Mouse (Mus musculus): ENCODE measurements around the gene Rusc2. TPM values are rescaled to one million over a fixed set of nuclear protein-coding genes. Genes with fewer than 3 reads are reported as not detected.

Rusc2 gene
- polyA plus RNA-seq, 1 experiment from 2014 or later, result 7.4 TPM

GRCm38 (mm10) chr4:43414761-43415160, 33.0 kb downstream of the Rusc2 start:
- Histone ChIP-seq H3K36me3 (replicated peaks; ENCODE audit: control insufficient read depth, insufficient read depth, low read depth, low read length) (no peaks in the 10 kb centered on the region), H3K9me3 (replicated peaks; ENCODE audit: control insufficient read depth, low read length) (no peaks in the 10 kb centered on the region), H3K27ac (replicated peaks; ENCODE audit: low read depth, low read length) (no peak overlapping the region), H3K4me1 (ENCODE audit: control insufficient read depth, insufficient read depth, low read length) (no peaks in the 10 kb centered on the region), H3K4me2 (ENCODE audit: low read depth, low read length) (no peak overlapping the region), H3K9ac (replicated peaks; ENCODE audit: low read length) (no peak overlapping the region), H3K27me3 (ENCODE audit: control insufficient read depth, insufficient read depth, low read length) (no peaks in the 10 kb centered on the region), H3K4me3 (ENCODE audit: low read depth, low read length) (no peak overlapping the region)
- WGBS, result 91% methylated on average over 14 of the region's 14 CpGs
- 0 out of 2 replicates have a peak, but pooled peaks have one; percentile 35 for ATAC-seq (replicated peaks; ENCODE audit: insufficient number of reproducible peaks, low FRiP score, low TSS enrichment, low read depth)
- no peak for DNase-seq (ENCODE audit: low spot score)

GRCm38 (mm10) chr4:43415221-43416070, 33.7 kb downstream of the Rusc2 start:
- DNase-seq (ENCODE audit: low spot score) (no peak), ATAC-seq (replicated peaks; ENCODE audit: insufficient number of reproducible peaks, low FRiP score, low TSS enrichment, low read depth) (no peak)
- 90% methylated on average over 29 of the region's 29 CpGs for WGBS
- Histone ChIP-seq H3K36me3 (replicated peaks; ENCODE audit: control insufficient read depth, insufficient read depth, low read depth, low read length) (no peaks in the 10 kb centered on the region), H3K4me3 (ENCODE audit: low read depth, low read length) (no peak overlapping the region), H3K9me3 (replicated peaks; ENCODE audit: control insufficient read depth, low read length) (no peaks in the 10 kb centered on the region), H3K4me1 (ENCODE audit: control insufficient read depth, insufficient read depth, low read length) (no peaks in the 10 kb centered on the region), H3K27ac (replicated peaks; ENCODE audit: low read depth, low read length) (no peak overlapping the region), H3K27me3 (ENCODE audit: control insufficient read depth, insufficient read depth, low read length) (no peaks in the 10 kb centered on the region), H3K9ac (replicated peaks; ENCODE audit: low read length) (no peak overlapping the region), H3K4me2 (ENCODE audit: low read depth, low read length) (no peak overlapping the region)

- no peak for ATAC-seq (replicated peaks; ENCODE audit: insufficient number of reproducible peaks, low FRiP score, low TSS enrichment, low read depth)
- H3K9me3 ChIP-seq (replicated peaks; ENCODE audit: control insufficient read depth, low read length), result no peaks in the 10 kb centered on the region
- H3K4me2 ChIP-seq (ENCODE audit: low read depth, low read length), result no peak overlapping the region
- WGBS, result 96% methylated on average over 22 of the region's 22 CpGs
- no peaks in the 10 kb centered on the region for H3K4me1 ChIP-seq (ENCODE audit: control insufficient read depth, insufficient read depth, low read length)
- DNase-seq (ENCODE audit: low spot score), result no peak
- H3K4me3 ChIP-seq (ENCODE audit: low read depth, low read length), result no peak overlapping the region
- no peak overlapping the region for H3K9ac ChIP-seq (replicated peaks; ENCODE audit: low read length)
- no peaks in the 10 kb centered on the region for H3K36me3 ChIP-seq (replicated peaks; ENCODE audit: control insufficient read depth, insufficient read depth, low read depth, low read length)
- no peak overlapping the region for H3K27ac ChIP-seq (replicated peaks; ENCODE audit: low read depth, low read length)
- no peaks in the 10 kb centered on the region for H3K27me3 ChIP-seq (ENCODE audit: control insufficient read depth, insufficient read depth, low read length)
These were observed 34.3 kb downstream of the Rusc2 start for GRCm38 (mm10) chr4:43416071-43416490.

- no peak overlapping the region for H3K4me2 ChIP-seq (ENCODE audit: low read depth, low read length)
- H3K27ac ChIP-seq (replicated peaks; ENCODE audit: low read depth, low read length), result no peak overlapping the region
- H3K9me3 ChIP-seq (replicated peaks; ENCODE audit: control insufficient read depth, low read length), result no peaks in the 10 kb centered on the region
- H3K27me3 ChIP-seq (ENCODE audit: control insufficient read depth, insufficient read depth, low read length), result no peaks in the 10 kb centered on the region
- no peak overlapping the region for H3K9ac ChIP-seq (replicated peaks; ENCODE audit: low read length)
- WGBS, result 80% methylated on average over 16 of the region's 16 CpGs
- 0 out of 2 replicates have a peak, but pooled peaks cover 3% of the 10 kb centered on the region for H3K36me3 ChIP-seq (replicated peaks; ENCODE audit: control insufficient read depth, insufficient read depth, low read depth, low read length)
- DNase-seq (ENCODE audit: low spot score), result no peak
- no peaks in the 10 kb centered on the region for H3K4me1 ChIP-seq (ENCODE audit: control insufficient read depth, insufficient read depth, low read length)
- H3K4me3 ChIP-seq (ENCODE audit: low read depth, low read length), result no peak overlapping the region
- ATAC-seq (replicated peaks; ENCODE audit: insufficient number of reproducible peaks, low FRiP score, low TSS enrichment, low read depth), result no peak
These were observed 35.7 kb downstream of the Rusc2 start for GRCm38 (mm10) chr4:43417269-43418062.

- Histone ChIP-seq H3K4me1 (ENCODE audit: control insufficient read depth, insufficient read depth, low read length) (no peaks in the 10 kb centered on the region), H3K4me2 (ENCODE audit: low read depth, low read length) (no peak overlapping the region), H3K36me3 (replicated peaks; ENCODE audit: control insufficient read depth, insufficient read depth, low read depth, low read length) (0 out of 2 replicates have a peak, but pooled peaks cover 3% of the 10 kb centered on the region), H3K9me3 (replicated peaks; ENCODE audit: control insufficient read depth, low read length) (no peaks in the 10 kb centered on the region), H3K27me3 (ENCODE audit: control insufficient read depth, insufficient read depth, low read length) (no peaks in the 10 kb centered on the region), H3K4me3 (ENCODE audit: low read depth, low read length) (no peak overlapping the region), H3K9ac (replicated peaks; ENCODE audit: low read length) (no peak overlapping the region), H3K27ac (replicated peaks; ENCODE audit: low read depth, low read length) (no peak overlapping the region)
- ATAC-seq (replicated peaks; ENCODE audit: insufficient number of reproducible peaks, low FRiP score, low TSS enrichment, low read depth), result no peak
- no peak for DNase-seq (ENCODE audit: low spot score)
- 78% methylated on average over 4 of the region's 4 CpGs for WGBS
These were observed 36.7 kb downstream of the Rusc2 start for GRCm38 (mm10) chr4:43418450-43418849.

- Histone ChIP-seq H3K4me2 (ENCODE audit: low read depth, low read length) (no peak overlapping the region), H3K27me3 (ENCODE audit: control insufficient read depth, insufficient read depth, low read length) (no peaks in the 10 kb centered on the region), H3K36me3 (replicated peaks; ENCODE audit: control insufficient read depth, insufficient read depth, low read depth, low read length) (0 out of 2 replicates have a peak, but pooled peaks cover 3% of the 10 kb centered on the region), H3K4me3 (ENCODE audit: low read depth, low read length) (no peak overlapping the region), H3K27ac (replicated peaks; ENCODE audit: low read depth, low read length) (no peak overlapping the region), H3K9me3 (replicated peaks; ENCODE audit: control insufficient read depth, low read length) (no peaks in the 10 kb centered on the region), H3K9ac (replicated peaks; ENCODE audit: low read length) (no peak overlapping the region), H3K4me1 (ENCODE audit: control insufficient read depth, insufficient read depth, low read length) (no peaks in the 10 kb centered on the region)
- ATAC-seq (replicated peaks; ENCODE audit: insufficient number of reproducible peaks, low FRiP score, low TSS enrichment, low read depth) (no peak), DNase-seq (ENCODE audit: low spot score) (no peak)
- WGBS, result 59% methylated on average over 15 of the region's 15 CpGs
These were observed 37.3 kb downstream of the Rusc2 start for GRCm38 (mm10) chr4:43418973-43419656.

GRCm38 (mm10) chr4:43419801-43420281, 38.1 kb downstream of the Rusc2 start:
- WGBS, result 63% methylated on average over 9 of the region's 9 CpGs
- Histone ChIP-seq H3K36me3 (replicated peaks; ENCODE audit: control insufficient read depth, insufficient read depth, low read depth, low read length) (0 out of 2 replicates have a peak, but pooled peaks cover 3% of the 10 kb centered on the region), H3K9ac (replicated peaks; ENCODE audit: low read length) (no peak overlapping the region)

More at GRCm38 (mm10) chr4:43419801-43420281, 38.1 kb downstream of the Rusc2 start:
- no peak for ATAC-seq (replicated peaks; ENCODE audit: insufficient number of reproducible peaks, low FRiP score, low TSS enrichment, low read depth)
- no peak overlapping the region for H3K4me3 ChIP-seq (ENCODE audit: low read depth, low read length)
- no peak overlapping the region for H3K27ac ChIP-seq (replicated peaks; ENCODE audit: low read depth, low read length)
- no peaks in the 10 kb centered on the region for H3K4me1 ChIP-seq (ENCODE audit: control insufficient read depth, insufficient read depth, low read length)
- no peaks in the 10 kb centered on the region for H3K9me3 ChIP-seq (replicated peaks; ENCODE audit: control insufficient read depth, low read length)
- peaks cover 4% of the 10 kb centered on the region; the same call in 1 of the 2 replicates for H3K27me3 ChIP-seq (ENCODE audit: control insufficient read depth, insufficient read depth, low read length)
- no peak overlapping the region for H3K4me2 ChIP-seq (ENCODE audit: low read depth, low read length)
- no peak for DNase-seq (ENCODE audit: low spot score)

Data from embryonic facial prominence, embryonic 11.5 days (tissue).